Mouse (Mus musculus): ENCODE measurements around the gene Hist1h2ai.

Gene Hist1h2ai

GRCm38 (mm10) chr13:21755707-21756106 is 39.5 kb downstream of the Hist1h2ai start:
- in situ Hi-C loops (cut with MboI, MseI): no loop called here
